Mouse (Mus musculus) thymus, postnatal 36 days (tissue): ENCODE results near the gene Zfp354b.

ENCODE experiments used
- DNase-seq, 2 experiments: peaks; one replicate each; pipeline ENCODE4 v3.0.0; 2022; ENCODE audit warnings: mixed read lengths in 2 of 2

The Zfp354b gene

GRCm38 (mm10) chr11:50931451-50931866, at the start of gene Zfp354b:
Gene Zfp354b (minus strand): TSS chr11:50931633.
- DNase-seq = peak; percentile 24 to 47

DNA sequence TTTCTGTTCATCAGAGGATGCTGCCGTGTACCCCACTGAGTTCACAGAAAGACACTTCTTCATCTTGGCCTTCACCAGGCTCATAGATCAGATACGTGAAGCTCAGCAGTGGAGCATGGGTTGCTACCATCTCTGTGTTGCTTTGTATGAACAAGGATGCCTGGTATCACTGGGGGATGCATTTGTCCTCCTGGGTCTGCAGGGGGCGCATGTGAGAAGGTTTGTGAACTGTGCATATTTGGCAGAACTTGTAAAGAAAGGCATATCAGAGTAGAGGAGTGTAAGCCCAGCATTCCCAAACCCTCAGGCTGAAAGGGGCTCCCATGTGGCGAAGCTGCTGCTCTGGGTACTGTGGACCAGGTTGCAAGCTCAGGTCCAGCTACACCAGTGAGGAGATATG, 45.8 kb upstream of the Zfp354b start:
- no peak for DNase-seq

GRCm38 (mm10) chr11:50966230-50966629, 34.8 kb upstream of the Zfp354b start, which contains the start of gene Olfr1378:
Gene Olfr1378 (plus strand): TSS chr11:50966530.
- no peak for DNase-seq

GRCm38 (mm10) chr11:50964886-50965285, 33.5 kb upstream of the Zfp354b start:
- no peak for DNase-seq

- no peak for DNase-seq
These were observed 22.2 kb upstream of the Zfp354b start, which contains the start of gene Prop1 for GRCm38 (mm10) chr11:50953665-50954064. Gene Prop1 (minus strand): TSS chr11:50953765.

GRCm38 (mm10) chr11:50952290-50952689, 20.9 kb upstream of the Zfp354b start:
- DNase-seq = no peak

- no peak for DNase-seq
These were observed 12.1 kb upstream of the Zfp354b start, which contains the start of gene 4933414I15Rik for GRCm38 (mm10) chr11:50943506-50943905. Gene 4933414I15Rik (minus strand): TSS chr11:50943765.

- DNase-seq = no peak
These were observed 11.0 kb upstream of the Zfp354b start for GRCm38 (mm10) chr11:50942386-50942785.

- DNase-seq = no peak
These were observed 8.4 kb upstream of the Zfp354b start for GRCm38 (mm10) chr11:50939621-50940366.

GRCm38 (mm10) chr11:50938435-50938834, 7.0 kb upstream of the Zfp354b start:
- DNase-seq = no peak

DNA sequence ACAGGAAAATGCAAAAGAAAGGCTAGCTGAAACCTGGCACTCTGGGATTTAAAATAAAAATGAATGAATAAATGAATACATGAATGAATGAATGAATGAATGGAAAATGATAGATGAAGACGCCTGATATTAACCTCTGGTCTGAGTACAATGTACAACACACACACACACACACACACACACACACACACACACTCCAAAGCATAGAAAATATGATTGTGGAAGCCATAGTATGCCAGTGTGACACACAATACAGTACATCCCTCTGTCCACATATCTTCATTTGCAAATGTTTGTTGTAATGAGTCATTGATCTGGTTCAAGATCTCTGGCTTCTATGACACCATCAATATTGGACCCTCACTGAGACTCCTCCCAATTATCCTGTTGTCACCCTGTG, 607 bp upstream of the Zfp354b start:
- no peak for DNase-seq

- no peak for DNase-seq
These were observed 412 bp downstream of the Zfp354b start for GRCm38 (mm10) chr11:50931021-50931420.

- no peak for DNase-seq
These were observed 891 bp downstream of the Zfp354b start for GRCm38 (mm10) chr11:50930469-50931014.

DNA sequence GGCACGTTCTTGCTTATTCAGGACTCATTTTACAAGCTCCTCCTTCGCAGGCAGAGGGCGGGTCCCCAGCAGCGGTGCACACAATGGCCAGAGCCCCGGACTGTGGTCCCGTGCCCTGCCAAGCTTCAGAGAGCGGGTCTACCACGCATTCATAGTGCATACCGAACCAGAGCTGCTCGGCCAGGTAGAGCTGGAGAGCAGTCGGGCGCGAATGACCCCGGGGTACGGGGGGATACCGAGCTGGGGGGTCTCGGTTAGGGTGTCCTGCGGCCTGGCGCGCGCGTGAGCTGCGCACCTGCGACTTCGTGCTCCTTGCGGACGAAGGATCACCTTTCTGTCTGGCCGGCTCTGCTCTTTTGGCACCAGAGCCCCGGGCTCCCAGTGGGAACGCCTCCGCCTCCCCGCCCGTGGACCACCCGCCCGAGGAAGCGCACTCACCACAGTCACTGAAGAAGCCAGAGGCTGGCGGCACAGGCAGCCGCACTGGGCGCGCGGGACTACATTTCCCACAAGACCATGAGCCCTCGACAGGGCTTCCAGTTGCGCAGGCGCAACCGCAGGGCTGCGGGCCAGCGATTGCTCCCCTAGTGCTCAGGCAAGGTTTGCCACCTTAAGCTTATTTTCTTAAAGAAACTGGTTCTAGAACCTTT, 15.6 kb downstream of the Zfp354b start, which contains the start of gene Zfp2:
Gene Zfp2, minus strand, starts transcription at position 495 of the 650 bp plus-strand sequence.
- DNase-seq = peak; percentile 86 to 91

DNA sequence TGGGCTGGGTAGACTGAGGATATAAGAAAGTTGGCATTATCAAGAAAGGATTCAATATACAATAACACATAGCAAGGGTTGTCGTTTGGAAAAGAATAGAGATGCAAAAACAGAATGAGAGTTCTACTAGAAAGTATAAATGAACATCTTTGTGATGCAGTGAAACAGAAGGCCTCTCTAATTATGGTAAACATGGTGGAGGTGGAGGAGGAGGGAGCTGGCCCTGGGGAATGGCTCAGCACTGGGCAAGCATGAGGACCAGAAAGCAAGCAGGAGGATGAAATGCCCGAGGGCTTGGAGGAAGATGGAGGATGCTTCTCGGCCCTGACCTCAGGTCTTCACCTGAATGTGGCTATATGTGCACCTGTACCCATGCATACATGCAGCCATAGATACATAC, 17.0 kb downstream of the Zfp354b start:
- no peak for DNase-seq

GRCm38 (mm10) chr11:50913301-50913700, 18.1 kb downstream of the Zfp354b start:
- no peak for DNase-seq

DNA sequence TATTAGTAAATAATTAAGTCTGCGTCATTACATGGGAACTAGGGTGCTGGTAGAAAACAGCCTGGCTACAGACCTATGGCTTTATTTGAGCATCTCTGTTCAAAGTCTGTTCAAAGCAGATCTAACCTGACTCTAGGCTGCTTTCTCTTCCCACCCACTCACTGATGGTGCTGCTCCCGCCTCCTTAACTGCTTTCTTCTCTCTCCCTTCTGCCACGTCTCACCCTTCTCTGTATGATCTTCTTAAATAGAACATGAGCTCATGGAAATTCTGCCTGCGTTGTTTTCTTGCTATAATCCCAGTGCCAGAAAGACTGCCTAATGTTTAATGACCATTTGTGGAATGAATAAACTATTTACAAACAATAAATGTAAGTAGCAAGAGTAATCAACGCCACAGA, 23.3 kb downstream of the Zfp354b start:
- no peak for DNase-seq

DNA sequence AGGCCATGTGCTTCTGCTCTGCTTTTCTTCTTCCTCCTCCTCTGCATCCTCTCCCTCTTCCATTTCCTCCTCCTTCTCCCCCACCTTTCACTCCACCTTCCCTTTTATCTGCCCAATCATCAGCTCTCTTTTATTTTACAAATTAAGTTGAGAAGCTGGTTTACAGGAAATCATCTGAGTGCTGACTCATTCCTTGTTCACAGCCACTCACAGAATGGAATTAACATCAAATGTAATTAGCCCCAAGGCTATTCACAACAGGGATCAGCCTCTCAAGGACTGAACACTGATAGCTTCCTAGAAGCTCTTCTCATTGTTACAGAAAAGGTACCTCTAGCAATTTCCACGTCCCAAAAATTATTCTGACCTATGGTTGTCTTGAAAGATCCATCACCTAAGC, 34.1 kb downstream of the Zfp354b start:
- DNase-seq = no peak

DNA sequence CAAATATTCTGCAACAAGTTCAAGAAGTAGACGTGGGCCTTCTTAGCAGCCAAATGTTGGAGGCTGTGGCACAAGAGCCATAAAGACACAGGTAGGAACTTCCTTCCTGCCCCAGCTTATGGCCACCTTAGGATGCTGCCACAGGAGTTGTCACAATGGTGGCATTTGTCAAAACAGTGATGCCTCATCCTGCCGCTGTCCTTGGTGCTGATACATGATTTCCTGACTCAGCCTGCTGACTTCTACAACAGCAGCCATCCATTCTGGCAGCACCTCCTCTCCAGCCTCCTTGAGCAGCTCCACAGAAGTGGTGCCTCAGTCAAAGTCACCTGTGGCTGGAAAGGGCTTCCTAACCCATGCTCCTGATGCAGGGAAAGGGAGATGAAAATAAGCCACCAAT, 39.0 kb downstream of the Zfp354b start:
- DNase-seq = peak; percentile 5 to 11

DNA sequence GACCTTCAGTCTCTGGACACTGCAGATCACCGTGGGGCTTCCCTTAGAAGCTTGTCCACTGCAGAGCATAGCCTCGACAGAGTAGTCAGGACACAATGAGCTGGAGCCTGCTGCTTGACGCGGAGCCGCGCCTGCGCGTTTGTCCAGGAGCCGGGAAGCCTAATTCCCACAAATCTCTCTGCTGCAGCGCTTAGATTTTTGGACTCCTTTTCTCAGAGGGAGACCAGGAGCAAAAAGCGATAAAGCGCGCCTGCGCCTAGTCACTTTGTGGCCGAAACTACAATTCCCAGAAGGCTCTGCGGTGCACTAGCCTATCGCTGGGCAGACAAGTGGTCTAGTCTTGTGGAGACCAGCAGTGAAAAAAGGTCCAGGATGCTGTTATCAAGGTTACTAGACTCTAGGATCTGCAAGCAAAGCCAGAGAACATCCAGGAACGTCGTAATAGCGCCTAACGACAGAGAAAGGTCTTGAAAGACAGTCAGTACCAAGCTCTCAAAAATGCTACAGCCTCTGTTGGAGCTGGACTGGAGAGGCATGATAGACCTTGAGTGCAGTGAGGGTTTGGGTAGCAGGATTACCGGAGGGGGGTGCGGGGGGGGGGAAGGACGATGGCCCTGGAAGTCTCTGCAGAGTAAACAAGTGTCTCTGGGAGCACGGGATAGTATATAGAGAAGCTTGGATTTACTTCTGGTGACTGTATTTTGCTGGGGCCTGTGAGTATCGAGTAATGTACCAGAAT, 43.9 kb downstream of the Zfp354b start, which contains the start of gene Zfp454:
Gene Zfp454, minus strand, starts transcription at position 262 of the 739 bp plus-strand sequence.
- DNase-seq = peak in 1 of 2 experiments; percentile 12

DNA sequence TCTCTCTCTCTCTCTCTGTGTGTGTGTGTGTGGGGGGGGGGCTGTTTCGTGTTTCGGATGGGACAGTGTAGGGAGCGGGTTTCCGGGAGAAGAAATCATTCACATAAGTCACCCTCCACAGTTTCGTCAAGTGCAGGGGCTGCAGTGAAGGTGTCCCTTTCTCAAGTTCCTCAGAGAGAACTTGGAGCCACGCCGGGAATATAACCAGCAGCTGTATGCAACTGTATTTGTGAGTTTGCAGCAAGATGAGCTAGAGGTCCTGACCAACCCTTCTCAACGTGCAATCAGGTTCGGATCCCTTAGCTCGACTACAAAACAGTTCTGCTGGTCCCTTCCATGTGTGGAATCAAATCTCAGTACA, 44.5 kb downstream of the Zfp354b start:
- DNase-seq = no peak

GRCm38 (mm10) chr11:50886231-50886932, 45.1 kb downstream of the Zfp354b start:
- no peak for DNase-seq
